Mouse (Mus musculus) retina, postnatal 1 day (tissue): Measurements from ENCODE around the gene Sprr4.
A peak's percentile ranks its signal among the peaks of the same experiment; 100 is the strongest.
"Not testable (repeated sequence)": the region's sequence is repeated elsewhere in the genome, so short reads cannot be mapped to it uniquely, and the experiment has no call there.

Experiments used
- DNase-seq: peaks from one replicate; pipeline ENCODE4 v3.0.0-alpha.2; 2012

Sprr4 gene

DNA sequence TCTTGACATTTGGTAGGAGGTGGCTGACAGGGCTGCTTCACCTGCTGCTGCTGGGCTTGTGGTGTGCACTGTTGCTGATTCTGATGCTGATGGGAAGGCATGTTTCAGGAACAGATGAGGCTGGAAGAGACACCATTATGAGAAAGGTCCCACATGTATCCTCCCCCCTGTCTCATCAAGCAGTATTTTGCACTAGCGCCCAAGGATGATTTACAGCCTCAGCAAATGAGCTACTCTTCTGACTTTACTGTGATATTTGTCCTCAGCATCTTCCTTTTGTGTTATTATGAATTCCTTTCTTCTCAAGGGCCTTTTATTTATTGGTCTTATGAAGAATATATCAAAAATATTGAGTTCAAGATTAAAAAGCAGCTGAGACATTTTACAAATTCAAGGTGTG, at the start of gene Sprr4:
Gene Sprr4, minus strand, starts transcription at position 101 of the 400 bp plus-strand sequence.
- DNase-seq, result no peak

DNA sequence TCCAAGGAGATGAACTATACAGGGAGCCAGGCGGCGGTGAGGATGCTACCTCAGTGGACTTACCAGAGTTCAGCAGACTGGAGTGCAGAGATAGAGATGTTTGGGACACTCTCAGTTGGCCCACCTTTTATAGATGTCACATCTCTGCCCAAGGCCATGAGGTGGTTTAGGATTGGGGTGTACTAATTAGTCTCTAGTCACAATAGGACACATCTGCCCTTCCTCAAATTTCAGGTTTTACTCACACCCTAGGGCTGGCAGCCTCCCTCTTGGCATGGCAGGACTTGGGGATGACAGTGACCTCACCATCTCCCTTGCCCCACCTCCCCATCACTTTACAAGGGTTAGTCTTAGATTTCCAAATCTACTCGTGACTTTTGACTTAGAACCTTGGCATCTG, 34.1 kb upstream of the Sprr4 start, which contains the start of gene 2310046K23Rik:
Gene 2310046K23Rik, minus strand, starts transcription at position 101 of the 400 bp plus-strand sequence.
- no peak for DNase-seq

DNA sequence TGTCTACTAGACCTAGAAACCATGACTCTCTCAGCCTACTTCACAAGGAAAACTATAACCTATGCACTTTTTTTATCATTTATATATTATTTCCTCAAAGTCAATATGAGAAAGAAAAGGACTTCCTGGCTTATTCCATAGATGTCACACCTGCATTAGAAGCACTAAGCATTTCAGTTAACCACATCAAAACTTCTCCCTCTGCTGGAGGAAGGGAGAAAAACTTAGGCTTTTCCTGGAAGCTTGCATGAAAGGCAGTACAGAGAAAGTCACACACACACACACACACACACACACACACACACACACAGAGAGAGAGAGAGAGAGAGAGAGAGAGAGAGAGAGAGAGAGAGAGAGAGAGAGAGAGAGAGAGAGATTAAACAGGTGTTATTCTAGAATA, 12.0 kb upstream of the Sprr4 start:
- DNase-seq, result peak; percentile 1

- peak; percentile 7 for DNase-seq
Measured at GRCm38 (mm10) chr3:92510786-92511185, 10.5 kb upstream of the Sprr4 start.

DNA sequence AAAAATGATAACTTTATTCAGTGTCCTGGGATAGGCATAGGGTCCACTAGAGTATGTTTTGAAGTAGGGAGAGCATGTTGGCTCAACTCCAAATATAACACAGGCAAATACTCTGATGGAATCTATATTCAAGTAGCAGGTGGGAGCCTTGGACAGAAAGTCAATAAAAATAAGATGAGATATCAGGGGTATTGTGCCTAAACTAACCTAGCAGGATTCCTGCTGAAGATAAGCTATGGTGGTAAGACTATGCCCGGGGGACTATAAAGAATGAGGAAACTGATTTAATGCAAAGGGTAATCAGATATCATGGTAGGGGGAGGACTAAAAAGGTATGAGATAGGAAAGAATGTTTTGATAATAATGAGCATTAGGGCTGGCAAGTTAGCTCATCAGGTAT, 7.9 kb upstream of the Sprr4 start:
- DNase-seq, result no peak

DNA sequence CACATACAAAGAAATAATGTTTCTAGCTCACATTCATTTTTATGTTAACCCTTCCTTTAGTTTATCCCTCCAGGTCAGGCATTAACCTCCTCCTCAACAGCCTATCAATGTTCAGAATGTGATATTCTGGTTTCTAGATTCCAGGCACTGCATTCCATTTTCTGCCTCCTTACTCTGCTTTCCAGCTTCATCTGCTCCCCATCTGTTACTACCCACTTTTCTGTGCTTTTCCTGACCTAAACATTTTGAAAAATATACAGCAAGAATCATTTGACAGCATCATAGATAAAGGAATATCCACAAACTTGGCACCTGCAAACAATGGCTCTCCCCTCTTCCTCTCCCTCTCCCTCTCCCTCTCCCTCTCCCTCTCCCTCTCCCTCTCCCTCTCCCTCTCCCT, 3.2 kb upstream of the Sprr4 start:
- DNase-seq, result no peak

DNA sequence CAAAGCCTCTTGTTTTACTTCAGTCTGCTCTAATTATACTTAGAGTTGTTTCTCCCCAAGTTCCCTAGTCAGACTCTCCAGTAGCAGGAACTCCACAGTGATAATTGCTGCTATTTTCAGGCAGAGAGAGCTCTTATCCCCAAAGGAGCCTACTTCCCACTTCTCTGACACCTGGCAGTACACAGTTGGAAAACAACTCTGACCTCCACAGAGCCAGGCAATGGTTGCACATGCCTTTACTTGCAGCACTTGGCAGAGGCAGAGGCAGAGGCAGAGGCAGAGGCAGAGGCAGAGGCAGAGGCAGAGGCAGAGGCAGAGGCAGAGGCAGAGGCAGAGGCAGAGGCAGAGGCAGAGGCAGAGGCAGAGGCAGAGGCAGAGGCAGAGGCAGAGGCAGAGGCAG, 10.0 kb downstream of the Sprr4 start:
- not testable (repeated sequence) for DNase-seq

- DNase-seq, result no peak
Measured at GRCm38 (mm10) chr3:92486307-92486706, 14.0 kb downstream of the Sprr4 start.

GRCm38 (mm10) chr3:92485863-92486262, 14.4 kb downstream of the Sprr4 start, which contains the start of gene Sprr1a:
TSS of gene Sprr1a (minus strand) at chr3:92485895.
- DNase-seq, result no peak

GRCm38 (mm10) chr3:92481249-92481648, 19.0 kb downstream of the Sprr4 start:
- DNase-seq, result peak; percentile 4

- no peak for DNase-seq
Measured at GRCm38 (mm10) chr3:92470111-92470510, 30.2 kb downstream of the Sprr4 start.

- no peak for DNase-seq
Measured at GRCm38 (mm10) chr3:92467424-92467823, 32.9 kb downstream of the Sprr4 start.

- no peak for DNase-seq
Measured at GRCm38 (mm10) chr3:92466576-92466975, 33.7 kb downstream of the Sprr4 start.

- no peak for DNase-seq
Measured at GRCm38 (mm10) chr3:92458620-92459019, 41.7 kb downstream of the Sprr4 start, which contains the start of gene Sprr3. TSS of gene Sprr3 (minus strand) at chr3:92458720.

DNA sequence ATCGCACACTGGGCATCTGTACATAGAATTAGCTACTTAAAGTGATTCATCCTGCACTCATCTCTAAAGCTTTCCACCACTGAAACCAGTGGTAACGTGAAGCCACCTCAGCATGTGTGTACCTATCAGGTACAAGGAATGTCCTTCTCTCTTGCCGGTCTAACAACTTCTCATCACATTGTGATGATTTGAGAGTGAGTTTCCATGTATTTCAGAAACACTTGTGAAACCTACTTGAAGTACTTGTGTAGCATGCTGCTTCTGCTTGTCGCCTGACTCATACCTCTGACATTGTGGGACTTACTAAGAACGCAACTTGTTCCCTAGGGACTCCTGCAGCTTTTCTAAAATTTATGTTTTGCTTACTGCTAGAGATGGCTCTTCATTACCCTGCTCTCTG, 45.1 kb downstream of the Sprr4 start:
- no peak for DNase-seq
